Mouse (Mus musculus) intestine, embryonic 16.5 days (tissue): ENCODE measurements around the gene Rsrc1. TPM values are rescaled to one million over a fixed set of nuclear protein-coding genes. Genes with fewer than 3 reads are reported as not detected.
"Not testable (repeated sequence)": the region's sequence is repeated elsewhere in the genome, so short reads cannot be mapped to it uniquely, and the experiment has no call there.

Experiments
- ATAC-seq: fragments of 200-750 bp; cut with Nextera tagmentation; 2 replicates; pipeline ENCODE4 v1.8.0; 2017; ENCODE audit warnings: moderate TSS enrichment, moderate library complexity
- H3K27ac ChIP-seq: fragments of 300-500 bp; sonication (generic); 2 replicates; pipeline ENCODE4 v1.5.1; 2014; ENCODE audit warnings: mild to moderate bottlenecking, low read length
- H3K27me3 ChIP-seq: fragments of 300-500 bp; sonication (generic); replicated peaks from 2 replicates; pipeline ENCODE4 v1.6.1; 2014; ENCODE audit warnings: low read length, control low read depth, mixed read lengths; ENCODE audit not compliant: control insufficient read depth, insufficient read depth
- H3K36me3 ChIP-seq: fragments of 300-500 bp; sonication (generic); 2 replicates; pipeline ENCODE4 v1.6.1; 2014; ENCODE audit warnings: low read length, control low read depth; ENCODE audit not compliant: control insufficient read depth, insufficient read depth
- H3K4me1 ChIP-seq: fragments of 300-500 bp; sonication (generic); 2 replicates; pipeline ENCODE4 v1.6.1; 2014; ENCODE audit warnings: low read length, control low read depth, mixed read lengths; ENCODE audit not compliant: control insufficient read depth, insufficient read depth
- H3K4me2 ChIP-seq: fragments of 300-500 bp; sonication (generic); 2 replicates; pipeline ENCODE4 v1.6.1; 2014; ENCODE audit warnings: low read depth, low read length, control low read depth
- H3K4me3 ChIP-seq: fragments of 300-500 bp; sonication (generic); 2 replicates; pipeline ENCODE4 v1.5.1; 2014; ENCODE audit warnings: mild to moderate bottlenecking, low read length
- H3K9ac ChIP-seq: fragments of 300-500 bp; sonication (generic); 2 replicates; pipeline ENCODE4 v1.6.1; 2014; ENCODE audit warnings: low read depth, low read length
- H3K9me3 ChIP-seq: fragments of 300-500 bp; sonication (generic); 2 replicates; pipeline ENCODE4 v1.6.1; 2016; ENCODE audit warnings: low read length, control low read depth; ENCODE audit not compliant: control insufficient read depth
- WGBS: fragments of 180-500 bp; shearing (Covaris S2); extraction: QIAGEN DNeasy Blood & Tissue Kit; methylation state at CpG from one replicate; pipeline ENCODE4 v1.1.7; 2014; 5-methylcytosine and 5-hydroxymethylcytosine counted together
- polyA plus RNA-seq: library from polyadenylated mRNA; unstranded; fragments of >200 nt; fragmentation: Nextera tagmentation; extraction: Ambion mirVana; gene quantifications from 2 replicates; pipeline ENCODE4 v1.2.1, GENCODE M21; 2015

Rsrc1 gene
- polyA plus RNA-seq, 1 experiment from 2014 or later, result 21.1 TPM

DNA sequence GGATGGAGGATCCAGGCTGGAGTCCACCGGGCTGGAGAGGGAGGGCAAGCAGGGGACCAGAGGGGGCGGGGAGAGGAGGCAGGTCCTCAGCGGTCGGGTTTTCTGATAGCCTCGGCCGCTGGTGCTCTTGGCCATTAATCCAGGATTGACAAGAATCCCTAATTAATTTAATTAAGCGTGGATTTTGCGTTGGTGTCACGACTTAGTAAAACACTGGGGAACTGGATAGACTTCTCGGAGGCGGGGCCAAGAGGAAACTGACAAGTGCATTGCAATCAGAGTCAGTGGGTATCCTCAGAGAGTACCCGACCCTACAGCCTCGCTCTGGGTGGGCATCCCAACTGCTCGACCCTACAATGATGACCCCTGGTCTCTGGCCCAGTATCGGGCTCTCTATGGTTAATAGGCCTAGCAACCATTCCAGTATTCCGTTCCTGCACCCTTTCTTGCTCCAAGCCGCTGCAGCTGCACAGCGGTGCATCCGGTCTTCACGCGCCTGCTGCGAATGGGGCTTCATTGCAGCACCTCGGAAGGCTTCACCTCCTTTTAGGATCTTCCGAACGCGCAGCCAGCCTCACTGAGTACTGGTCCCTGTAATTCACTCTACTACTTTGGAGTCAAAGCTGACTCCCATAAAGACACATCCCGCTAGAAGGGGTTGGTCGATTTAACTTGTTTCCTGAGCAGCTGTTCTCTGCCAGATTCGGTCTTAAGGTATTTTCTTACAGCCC, 1.2 kb downstream of the Rsrc1 start:
- ATAC-seq, result no peak
- Histone ChIP-seq H3K9me3 (no peaks in the 10 kb centered on the region), H3K27me3 (peaks cover 40% of the 10 kb centered on the region)

DNA sequence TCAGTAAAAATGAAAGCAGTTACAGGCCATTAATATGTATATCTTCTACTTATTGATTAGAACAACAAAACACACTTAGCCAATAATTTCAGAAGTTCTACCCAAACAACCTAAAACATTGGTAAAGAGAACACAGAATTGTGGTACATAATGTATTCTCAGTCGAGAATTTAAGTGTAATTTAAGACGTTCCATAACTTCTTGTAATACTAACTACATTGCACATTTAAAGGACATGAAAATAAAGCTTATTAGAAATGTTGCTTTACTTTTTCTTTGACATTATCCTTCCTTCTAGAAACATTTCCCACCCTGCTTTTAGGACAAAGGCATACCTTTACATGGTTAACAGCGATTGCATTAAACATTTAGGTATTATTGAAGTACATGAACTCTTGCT, 2.3 kb downstream of the Rsrc1 start:
- H3K4me3 ChIP-seq, result no peak overlapping the region
- H3K4me1 ChIP-seq, result peaks cover 23% of the 10 kb centered on the region
- no peak overlapping the region for H3K9ac ChIP-seq
- WGBS, result 12% methylated on average over 3 of the region's 3 CpGs
- H3K4me2 ChIP-seq, result no peak overlapping the region
- H3K9me3 ChIP-seq, result no peaks in the 10 kb centered on the region
- H3K27me3 ChIP-seq, result peaks cover 29% of the 10 kb centered on the region
- H3K27ac ChIP-seq, result no peak overlapping the region
- no peak for ATAC-seq
- H3K36me3 ChIP-seq, result no peaks in the 10 kb centered on the region

More for the DNA sequence above, 1.2 kb downstream of the Rsrc1 start:
- Histone ChIP-seq H3K27ac (no peak overlapping the region), H3K9ac (no peak overlapping the region), H3K4me2 (no peak overlapping the region), H3K36me3 (no peaks in the 10 kb centered on the region), H3K4me1 (peaks cover 23% of the 10 kb centered on the region), H3K4me3 (0 out of 2 replicates have a peak overlapping the region, but pooled peaks have one; percentile 7)
- 1% methylated on average over 29 of the region's 29 CpGs for WGBS

DNA sequence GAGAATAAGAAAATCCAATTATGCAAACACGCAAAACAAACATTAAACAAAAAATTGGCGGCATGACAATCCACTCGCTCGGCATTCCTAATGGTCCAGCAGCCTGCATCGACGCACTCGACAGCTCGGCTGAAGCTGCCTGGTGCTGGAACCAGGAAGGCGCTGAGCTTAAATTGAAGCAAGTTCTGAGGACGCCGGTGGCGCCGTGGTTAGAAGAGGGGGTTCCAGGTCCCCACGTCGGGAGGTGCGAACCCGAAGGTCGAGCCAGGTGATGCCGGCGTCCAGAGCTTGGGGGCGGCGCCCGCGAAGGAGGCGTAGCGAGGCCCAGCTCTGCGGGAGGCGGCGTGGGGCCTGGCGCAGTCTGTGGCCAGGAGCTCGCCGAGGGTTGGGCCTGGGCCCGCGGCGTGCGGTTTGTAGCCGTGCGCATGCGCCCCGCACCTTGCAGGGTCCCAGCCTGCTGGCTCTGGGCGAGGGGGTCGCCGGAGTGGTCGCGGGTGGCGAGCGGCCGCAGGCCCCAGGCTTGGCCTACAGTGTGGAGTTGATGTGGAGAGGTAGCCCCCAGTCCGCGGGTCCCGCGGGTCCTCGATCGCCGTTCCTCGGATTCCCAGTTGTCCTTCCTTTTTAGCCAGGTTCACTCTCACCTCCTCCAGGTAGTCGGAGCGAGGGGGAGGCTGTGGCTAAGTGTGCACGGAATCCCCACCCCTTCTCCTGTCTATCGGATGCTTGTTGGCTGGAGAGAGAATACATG, 4.5 kb downstream of the Rsrc1 start:
- ATAC-seq, result peak; percentile 95
- under 1% methylated on average over 56 of the region's 60 CpGs for WGBS

DNA sequence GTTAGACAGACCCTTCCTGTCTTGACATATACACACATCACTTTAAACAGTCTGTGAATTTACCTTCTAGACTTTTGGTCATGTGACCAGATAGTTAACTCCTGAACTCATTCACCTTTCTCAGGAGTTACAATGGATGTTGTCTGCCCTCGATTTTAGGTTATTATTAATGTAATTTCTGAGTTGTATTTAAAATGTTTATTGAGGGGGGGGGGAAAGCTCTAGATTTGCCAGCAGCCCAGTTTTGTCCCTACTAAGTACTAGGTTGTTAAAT, 5.0 kb downstream of the Rsrc1 start:
- Histone ChIP-seq H3K4me2 (peak overlapping the region; percentile 70), H3K9me3 (no peaks in the 10 kb centered on the region), H3K36me3 (no peaks in the 10 kb centered on the region), H3K9ac (peak overlapping the region; percentile 82), H3K4me1 (peaks cover 15% of the 10 kb centered on the region), H3K27me3 (peaks cover 11% of the 10 kb centered on the region), H3K4me3 (peak overlapping the region; percentile 90), H3K27ac (no peak overlapping the region)
- ATAC-seq, result no peak
- WGBS, result 2% methylated on average over 1 of the region's 1 CpGs

More for the DNA sequence above, 4.5 kb downstream of the Rsrc1 start:
- Histone ChIP-seq H3K4me3 (peak overlapping the region; percentile 90), H3K27ac (peak overlapping the region; percentile 43; the same call in 1 of the 2 replicates), H3K36me3 (no peaks in the 10 kb centered on the region), H3K9ac (peak overlapping the region; percentile 82), H3K27me3 (peaks cover 16% of the 10 kb centered on the region), H3K4me1 (peaks cover 19% of the 10 kb centered on the region), H3K4me2 (peak overlapping the region; percentile 70), H3K9me3 (no peaks in the 10 kb centered on the region)

DNA sequence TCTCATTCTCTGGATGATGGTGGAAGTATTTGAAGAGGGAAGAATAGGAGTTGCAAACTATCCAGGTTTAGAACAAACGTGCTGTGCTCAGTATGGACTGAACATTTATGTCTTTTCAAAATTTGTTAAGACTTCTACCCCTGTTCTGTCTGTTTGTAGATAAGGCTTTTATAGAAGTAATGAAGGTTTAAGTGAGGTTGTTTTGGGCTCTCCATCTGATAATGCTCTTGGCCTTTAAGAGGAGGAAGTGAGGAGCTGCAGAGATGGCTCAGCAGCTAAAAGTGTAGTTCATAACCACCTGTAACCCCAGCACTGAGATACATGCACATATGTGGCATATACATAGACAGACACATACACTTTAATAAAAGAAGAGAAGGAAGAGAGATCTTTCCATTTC, 15.6 kb downstream of the Rsrc1 start:
- H3K9me3 ChIP-seq, result no peaks in the 10 kb centered on the region
- H3K36me3 ChIP-seq, result peaks cover 6% of the 10 kb centered on the region; the same call in 1 of the 2 replicates
- ATAC-seq, result no peak
- H3K27ac ChIP-seq, result no peak overlapping the region
- no peak overlapping the region for H3K4me2 ChIP-seq
- no peak overlapping the region for H3K9ac ChIP-seq
- WGBS, result 90% methylated on average over 1 of the region's 1 CpGs
- no peaks in the 10 kb centered on the region for H3K27me3 ChIP-seq
- H3K4me1 ChIP-seq, result no peaks in the 10 kb centered on the region
- no peak overlapping the region for H3K4me3 ChIP-seq

DNA sequence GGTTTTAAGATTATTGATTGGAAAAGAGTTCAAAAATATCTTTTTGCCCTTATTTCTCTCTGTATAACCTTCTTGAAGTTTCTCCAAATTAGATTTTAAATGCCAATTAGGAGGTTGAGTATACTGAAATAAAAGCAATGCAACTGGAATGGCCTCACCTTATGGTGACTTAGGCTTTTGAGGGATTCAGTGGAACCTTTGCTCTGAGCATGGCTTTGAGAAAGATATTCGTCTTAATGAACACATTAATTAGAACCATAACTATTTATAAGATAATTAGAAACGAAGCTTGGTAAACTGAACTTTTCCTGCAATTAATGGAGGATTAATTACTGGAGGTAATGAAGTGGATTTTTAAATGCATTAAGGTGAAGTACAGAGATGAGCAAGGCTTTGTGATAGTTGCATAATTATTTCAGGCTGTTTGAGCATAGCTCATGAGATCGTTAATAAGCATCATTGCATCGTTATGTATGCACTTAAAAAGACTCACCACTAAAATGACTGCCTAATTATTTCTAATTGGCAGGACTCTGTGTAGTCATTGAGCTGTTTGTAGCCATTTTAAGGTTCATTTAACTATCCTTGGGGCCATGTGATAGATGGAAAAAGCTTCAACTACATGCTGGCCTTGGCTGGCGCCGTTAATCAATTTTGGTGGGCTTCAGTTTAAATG, 55.3 kb downstream of the Rsrc1 start:
- Histone ChIP-seq H3K27me3 (no peaks in the 10 kb centered on the region), H3K4me1 (no peaks in the 10 kb centered on the region), H3K9me3 (no peaks in the 10 kb centered on the region), H3K9ac (no peak overlapping the region), H3K4me2 (no peak overlapping the region), H3K4me3 (no peak overlapping the region), H3K27ac (no peak overlapping the region), H3K36me3 (no peaks in the 10 kb centered on the region)
- ATAC-seq, result no peak
- WGBS, result 89% methylated on average over 6 of the region's 6 CpGs

DNA sequence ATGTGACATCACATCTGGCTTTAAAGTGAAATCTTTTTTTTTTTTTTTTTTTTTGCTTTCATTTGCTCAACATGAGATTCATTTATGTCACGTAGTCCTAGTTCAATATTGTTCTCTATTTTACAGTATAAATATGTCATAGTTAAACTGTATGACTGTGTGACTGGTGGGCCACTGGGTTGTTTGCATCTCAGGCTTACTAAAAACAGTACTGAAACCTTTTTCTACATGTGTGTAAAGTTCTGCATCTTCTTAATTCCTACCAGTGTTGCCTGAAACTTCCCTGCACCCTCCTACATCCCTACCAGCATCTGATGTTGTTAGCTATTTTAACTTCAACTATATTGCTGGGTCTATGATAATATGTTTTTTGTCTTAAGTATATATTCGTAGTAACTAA, 78.6 kb downstream of the Rsrc1 start:
- Histone ChIP-seq H3K27me3 (no peaks in the 10 kb centered on the region), H3K36me3 (no peaks in the 10 kb centered on the region), H3K4me3 (no peak overlapping the region), H3K9me3 (no peaks in the 10 kb centered on the region), H3K27ac (no peak overlapping the region), H3K9ac (no peak overlapping the region), H3K4me1 (no peaks in the 10 kb centered on the region), H3K4me2 (no peak overlapping the region)
- ATAC-seq, result no peak
- 93% methylated on average over 2 of the region's 2 CpGs for WGBS

DNA sequence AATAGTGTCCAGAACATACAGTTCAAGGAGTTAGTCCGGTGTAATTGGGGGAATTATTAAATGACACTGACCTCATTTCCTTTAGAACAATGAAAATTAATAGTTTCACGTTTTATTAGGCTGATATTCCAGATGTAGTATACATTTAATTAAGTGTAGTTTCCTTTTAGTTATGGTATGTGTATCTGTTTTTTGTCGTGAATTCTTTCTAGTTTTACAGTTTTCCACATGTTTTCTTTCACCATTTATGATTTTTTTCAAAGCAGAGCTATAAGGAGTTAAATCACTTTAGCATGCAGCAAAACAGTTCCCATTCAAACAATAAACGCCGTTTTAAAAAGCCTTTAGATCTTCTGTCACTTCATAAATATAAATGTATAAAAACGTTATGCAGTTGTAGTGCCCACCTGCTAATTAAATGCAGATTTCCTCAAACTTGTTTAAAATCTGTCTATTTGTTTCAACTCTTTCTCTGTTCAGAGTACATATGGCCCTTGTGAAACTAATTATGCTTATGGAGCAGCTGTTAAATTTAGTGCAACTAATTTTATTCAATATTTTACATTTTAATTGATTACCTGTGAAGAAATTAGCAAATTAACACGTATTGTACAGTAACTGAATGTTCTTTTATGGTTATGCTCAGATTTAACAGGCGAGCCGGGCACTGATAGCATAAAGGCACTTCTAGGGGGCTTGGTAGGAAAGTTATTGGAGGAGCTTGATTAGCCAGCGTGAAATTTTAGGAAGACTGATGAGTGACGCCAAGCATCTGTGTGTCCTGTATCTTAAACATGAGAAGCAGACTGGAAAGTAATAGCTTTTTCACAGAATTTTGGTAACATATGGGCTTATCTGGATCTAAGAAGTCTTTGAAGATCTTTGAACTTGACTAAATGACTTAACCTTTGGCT, 89.6 kb downstream of the Rsrc1 start:
- H3K27ac ChIP-seq, result no peak overlapping the region
- no peaks in the 10 kb centered on the region for H3K27me3 ChIP-seq
- WGBS, result 84% methylated on average over 11 of the region's 11 CpGs

DNA sequence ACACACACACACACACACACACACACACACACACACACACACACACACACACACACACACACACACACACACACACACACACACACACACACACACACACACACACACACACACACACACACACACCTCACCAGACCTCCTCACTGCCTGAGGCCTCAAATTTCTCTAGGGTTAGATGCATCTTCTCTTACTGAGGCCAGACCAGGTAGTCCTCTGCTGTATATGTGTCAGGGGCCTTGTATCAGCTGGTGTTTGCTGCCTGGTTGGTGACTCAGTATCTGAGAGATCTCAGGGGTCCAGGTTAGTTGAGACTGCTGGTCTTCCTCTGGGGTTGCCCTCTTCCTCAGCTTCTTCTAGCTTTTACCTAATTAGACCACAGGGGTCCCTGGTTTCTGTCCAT, 92.5 kb downstream of the Rsrc1 start:
- H3K9me3 ChIP-seq, H3K27ac ChIP-seq, H3K36me3 ChIP-seq, H3K4me1 ChIP-seq, H3K9ac ChIP-seq, H3K4me2 ChIP-seq, H3K27me3 ChIP-seq, H3K4me3 ChIP-seq: not testable (repeated sequence)
- peak; percentile 52; the same call in 1 of the 2 replicates for ATAC-seq

More for the DNA sequence above, 89.6 kb downstream of the Rsrc1 start:
- Histone ChIP-seq H3K9ac (no peak overlapping the region), H3K4me3 (no peak overlapping the region), H3K9me3 (no peaks in the 10 kb centered on the region), H3K36me3 (no peaks in the 10 kb centered on the region), H3K4me2 (no peak overlapping the region), H3K4me1 (no peaks in the 10 kb centered on the region)
- no peak for ATAC-seq
